Mouse (Mus musculus): Measurements from ENCODE around the gene Hba-a1.
"Not testable (repeated sequence)": the region's sequence is repeated elsewhere in the genome, so short reads cannot be mapped to it uniquely, and the experiment has no call there.

DNA sequence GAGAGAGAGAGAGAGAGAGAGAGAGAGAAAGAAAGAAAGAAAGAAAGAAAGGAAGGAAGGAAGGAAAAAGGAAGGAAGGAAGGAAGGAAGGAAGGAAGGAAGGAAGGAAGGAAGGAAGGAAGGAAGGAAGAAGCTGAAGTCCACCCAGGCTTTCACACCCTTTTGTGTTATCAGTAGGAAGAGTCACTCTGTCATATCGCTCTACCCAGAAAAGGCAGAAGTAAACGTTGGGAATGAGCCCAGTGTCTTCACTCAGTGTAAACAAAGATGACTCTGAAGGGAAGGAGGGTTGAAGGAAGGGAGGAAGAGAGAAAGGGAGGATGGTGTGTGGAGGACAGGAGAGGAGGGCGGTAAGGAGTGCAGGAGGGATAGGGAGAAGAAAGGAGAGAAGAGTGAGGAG is 10.2 kb downstream of the Hba-a1 start:
- not testable (repeated sequence) for TF ChIP-seq CTCF (IDR thresholded peaks at IDR 0.05; ENCODE audit: borderline replicate concordance, insufficient read depth, low read length); POLR2A (IDR thresholded peaks at IDR 0.05; ENCODE audit: low read depth, low read length)
